Mouse (Mus musculus) heart, postnatal 36 days (tissue): ENCODE results near the gene Isy1. TPM values are rescaled to one million over a fixed set of nuclear protein-coding genes. Genes with fewer than 3 reads are reported as not detected.

Source experiments
- DNase-seq, 2 experiments: peaks; one replicate each; pipeline ENCODE4 v3.0.0; 2021 to 2022
- intact Hi-C: fragments of 180-260 bp; cut with DNase I; formaldehyde crosslinking; loops from one replicate; pipeline ENCODE4 v1.15.1; 2025
- total RNA-seq, 2 experiments: library from RNA; stranded (reverse); gene quantifications; 2 replicates each; pipeline ENCODE4 v1.2.3; 2021

Gene Isy1
- total RNA-seq, 2 experiments from 2014 or later, result 18.7 to 18.9 TPM

GRCm38 (mm10) chr6:87850155-87850899, 11.7 kb upstream of the Isy1 start:
- peak in 1 of 2 experiments; percentile 66 for DNase-seq
- intact Hi-C loops, result loop anchor here (1.0 to 2.0 kb wide), 3 partner anchors 11 to 40 kb away; partner anchors contain the start of gene Copg1

GRCm38 (mm10) chr6:87849780-87850154, 11.2 kb upstream of the Isy1 start:
- no peak for DNase-seq
- intact Hi-C loops, result loop anchor here (1.0 to 2.0 kb wide), 3 partner anchors 10 to 39 kb away; partner anchors contain the start of gene Copg1

GRCm38 (mm10) chr6:87846813-87847212, 8.2 kb upstream of the Isy1 start:
- intact Hi-C loops, result no loop called here

GRCm38 (mm10) chr6:87845031-87845695, 6.6 kb upstream of the Isy1 start:
- no peak for DNase-seq
- intact Hi-C loops, result no loop called here

More at GRCm38 (mm10) chr6:87846813-87847212, 8.2 kb upstream of the Isy1 start:
- DNase-seq, result no peak

GRCm38 (mm10) chr6:87842254-87842653, 3.7 kb upstream of the Isy1 start:
- DNase-seq, result no peak

GRCm38 (mm10) chr6:87841635-87842034, 3.0 kb upstream of the Isy1 start:
- intact Hi-C loops, result no loop called here
- no peak for DNase-seq

More at GRCm38 (mm10) chr6:87842254-87842653, 3.7 kb upstream of the Isy1 start:
- intact Hi-C loops, result no loop called here

- intact Hi-C loops, result loop anchor here (1.0 to 5.0 kb wide), 3 partner anchors 10 to 78 kb away; partner anchors contain the start of gene Copg1
These were observed 1.3 kb upstream of the Isy1 start for GRCm38 (mm10) chr6:87839797-87840341.

GRCm38 (mm10) chr6:87835695-87836094, 2.9 kb downstream of the Isy1 start, which contains the start of gene Gm45140:
Gm45140 (minus strand) TSS chr6:87835795.
- no peak for DNase-seq
- intact Hi-C loops, result loop anchor here (5.0 kb wide), 1 partner anchor 73 kb away; no protein-coding TSS in a partner anchor

More at GRCm38 (mm10) chr6:87839797-87840341, 1.3 kb upstream of the Isy1 start:
- DNase-seq, result no peak

- no peak for DNase-seq
- intact Hi-C loops, result no loop called here
These were observed 18.2 kb downstream of the Isy1 start for GRCm38 (mm10) chr6:87820366-87820765.

- no peak for DNase-seq
- intact Hi-C loops, result loop anchor here (5.0 kb wide), 1 partner anchor 142 kb away; the partner anchor contains the start of gene Aplf
These were observed 24.1 kb downstream of the Isy1 start for GRCm38 (mm10) chr6:87814486-87814885.

- intact Hi-C loops, result loop anchor here (5.0 kb wide), 1 partner anchor 140 kb away; the partner anchor contains the start of gene Aplf
These were observed 25.9 kb downstream of the Isy1 start for GRCm38 (mm10) chr6:87812656-87813055.

GRCm38 (mm10) chr6:87811675-87812338, 26.8 kb downstream of the Isy1 start, which contains the start of gene Rab43:
Rab43 (minus strand) TSS chr6:87812164.
- intact Hi-C loops, result loop anchor here (1.0 to 5.0 kb wide), 3 partner anchors 26 to 140 kb away; partner anchors contain the start of genes Aplf, Cnbp and Isy1
- peak; percentile 96 for DNase-seq

More at GRCm38 (mm10) chr6:87812656-87813055, 25.9 kb downstream of the Isy1 start:
- no peak for DNase-seq

- intact Hi-C loops, result loop anchor here (1.0 to 5.0 kb wide), 3 partner anchors 27 to 139 kb away; partner anchors contain the start of genes Aplf, Cnbp and Isy1
- peak; percentile 73 to 77 for DNase-seq
These were observed 27.6 kb downstream of the Isy1 start for GRCm38 (mm10) chr6:87810713-87811669.

- intact Hi-C loops, result loop anchor here (2.0 to 5.0 kb wide), 2 partner anchors 40 to 138 kb away; partner anchors contain the start of genes Aplf and Cnbp
- no peak for DNase-seq
These were observed 28.3 kb downstream of the Isy1 start for GRCm38 (mm10) chr6:87810311-87810710.

- no peak for DNase-seq
- intact Hi-C loops, result loop anchor here (2.0 to 5.0 kb wide), 2 partner anchors 41 to 137 kb away; partner anchors contain the start of genes Aplf and Cnbp
These were observed 28.9 kb downstream of the Isy1 start for GRCm38 (mm10) chr6:87809651-87810161.

GRCm38 (mm10) chr6:87809144-87809543, 29.5 kb downstream of the Isy1 start:
- intact Hi-C loops, result no loop called here
- no peak for DNase-seq

- no peak for DNase-seq
- intact Hi-C loops, result no loop called here
These were observed 30.1 kb downstream of the Isy1 start for GRCm38 (mm10) chr6:87808521-87808920.

- intact Hi-C loops, result no loop called here
- DNase-seq, result no peak
These were observed 30.7 kb downstream of the Isy1 start for GRCm38 (mm10) chr6:87807735-87808440.
